Mouse (Mus musculus): ENCODE results near the gene Slain2. TPM values are rescaled to one million over a fixed set of nuclear protein-coding genes. Genes with fewer than 3 reads are reported as not detected.
A peak's percentile ranks its signal among the peaks of the same experiment; 100 is the strongest.
"Not testable (repeated sequence)": the region's sequence is repeated elsewhere in the genome, so short reads cannot be mapped to it uniquely, and the experiment has no call there.

Slain2 gene
- polyA plus RNA-seq, 1 experiment from 2014 or later = 22.8 TPM

- peak within 1 kb of the TSS; percentile 58 for H3K4me2 ChIP-seq (ENCODE audit: low read depth, low read length, severe bottlenecking)
- ATAC-seq (replicated peaks; ENCODE audit: low FRiP score) (peak; percentile 89), DNase-seq (ENCODE audit: low spot score) (peak; percentile 75)
- peak within 1 kb of the TSS; percentile 28 for H3K4me3 ChIP-seq (ENCODE audit: low read depth, low read length)
- no peak within 1 kb of the TSS for H3K27ac ChIP-seq (ENCODE audit: low read depth, low read length)
- H3K9ac ChIP-seq (ENCODE audit: low read length) = peak within 1 kb of the TSS; percentile 24
- no peaks in the 10 kb centered on the region for H3K4me1 ChIP-seq (replicated peaks; ENCODE audit: control insufficient read depth, insufficient read depth, low read length)
- H3K9me3 ChIP-seq (ENCODE audit: control insufficient read depth, low read length) = no peaks in the 10 kb centered on the region
- 10% methylated on average over 61 of the region's 65 CpGs for WGBS
- H3K27me3 ChIP-seq (ENCODE audit: control insufficient read depth, insufficient read depth, low read length) = peaks cover 9% of the 10 kb centered on the region; the same call in 1 of the 2 replicates
- no peaks in the 10 kb centered on the region for H3K36me3 ChIP-seq (ENCODE audit: control insufficient read depth, insufficient read depth, low read length)
These were observed 92.9 kb downstream of the Slain2 start, which contains the start of gene Slc10a4 for GRCm38 (mm10) chr5:73006784-73007581. Gene Slc10a4 (plus strand): TSS chr5:73006883.

DNA sequence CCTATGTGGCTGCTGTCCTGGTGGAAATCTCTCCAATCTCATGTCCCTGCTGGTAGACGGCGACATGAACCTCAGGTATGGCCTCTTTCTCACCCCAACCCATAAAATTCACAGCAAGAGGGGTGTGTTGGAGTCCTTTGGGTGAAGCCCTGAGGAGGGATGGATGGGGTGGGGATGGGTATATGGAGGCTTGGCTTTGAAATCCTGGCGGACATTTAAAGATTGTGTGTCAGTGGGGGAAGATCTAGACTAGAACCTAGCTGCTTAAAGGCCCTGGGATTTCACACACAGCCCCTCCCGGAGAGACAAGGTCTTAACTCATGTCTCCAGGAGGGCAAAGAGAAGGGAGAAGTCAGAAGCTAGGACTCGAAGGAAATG, 93.5 kb downstream of the Slain2 start:
- peak overlapping the region; percentile 58; the same call in 1 of the 2 replicates for H3K4me2 ChIP-seq (ENCODE audit: low read depth, low read length, severe bottlenecking)
- H3K9me3 ChIP-seq (ENCODE audit: control insufficient read depth, low read length) = no peaks in the 10 kb centered on the region
- 47% methylated on average over 5 of the region's 5 CpGs for WGBS
- no peak for ATAC-seq (replicated peaks; ENCODE audit: low FRiP score)
- no peak for DNase-seq (ENCODE audit: low spot score)
- H3K27me3 ChIP-seq (ENCODE audit: control insufficient read depth, insufficient read depth, low read length) = peaks cover 9% of the 10 kb centered on the region; the same call in 1 of the 2 replicates
- no peak overlapping the region for H3K27ac ChIP-seq (ENCODE audit: low read depth, low read length)
- H3K9ac ChIP-seq (ENCODE audit: low read length) = 0 out of 2 replicates have a peak overlapping the region, but pooled peaks have one; percentile 24
- H3K36me3 ChIP-seq (ENCODE audit: control insufficient read depth, insufficient read depth, low read length) = no peaks in the 10 kb centered on the region
- H3K4me3 ChIP-seq (ENCODE audit: low read depth, low read length) = peak overlapping the region; percentile 28
- no peaks in the 10 kb centered on the region for H3K4me1 ChIP-seq (replicated peaks; ENCODE audit: control insufficient read depth, insufficient read depth, low read length)

DNA sequence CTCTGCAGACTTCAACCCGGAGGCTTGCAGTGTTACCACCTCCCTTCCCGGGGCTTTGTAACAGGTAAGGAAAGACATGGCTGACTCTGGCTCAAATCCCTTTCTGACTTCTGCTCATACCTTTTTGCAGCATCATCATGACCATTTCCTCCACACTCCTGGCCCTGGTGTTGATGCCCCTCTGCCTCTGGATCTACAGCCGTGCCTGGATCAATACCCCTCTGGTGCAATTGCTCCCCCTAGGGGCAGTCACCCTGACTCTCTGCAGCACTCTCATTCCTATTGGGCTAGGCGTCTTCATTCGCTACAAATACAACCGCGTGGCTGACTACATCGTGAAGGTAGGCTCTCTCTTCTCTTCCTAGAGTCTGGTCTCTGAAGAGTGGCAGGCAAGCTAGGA, 94.1 kb downstream of the Slain2 start:
- H3K36me3 ChIP-seq (ENCODE audit: control insufficient read depth, insufficient read depth, low read length); H3K4me2 ChIP-seq (ENCODE audit: low read depth, low read length, severe bottlenecking); DNase-seq (ENCODE audit: low spot score); H3K9ac ChIP-seq (ENCODE audit: low read length); H3K4me1 ChIP-seq (replicated peaks; ENCODE audit: control insufficient read depth, insufficient read depth, low read length); H3K4me3 ChIP-seq (ENCODE audit: low read depth, low read length); ATAC-seq (replicated peaks; ENCODE audit: low FRiP score); H3K27ac ChIP-seq (ENCODE audit: low read depth, low read length); H3K9me3 ChIP-seq (ENCODE audit: control insufficient read depth, low read length); H3K27me3 ChIP-seq (ENCODE audit: control insufficient read depth, insufficient read depth, low read length): not testable (repeated sequence)
- WGBS = 34% methylated on average over 8 of the region's 8 CpGs

GRCm38 (mm10) chr5:73011806-73012205, 97.7 kb downstream of the Slain2 start:
- H3K36me3 ChIP-seq (ENCODE audit: control insufficient read depth, insufficient read depth, low read length); H3K9ac ChIP-seq (ENCODE audit: low read length); H3K4me3 ChIP-seq (ENCODE audit: low read depth, low read length); H3K27ac ChIP-seq (ENCODE audit: low read depth, low read length); DNase-seq (ENCODE audit: low spot score); H3K4me2 ChIP-seq (ENCODE audit: low read depth, low read length, severe bottlenecking); H3K9me3 ChIP-seq (ENCODE audit: control insufficient read depth, low read length); H3K4me1 ChIP-seq (replicated peaks; ENCODE audit: control insufficient read depth, insufficient read depth, low read length); ATAC-seq (replicated peaks; ENCODE audit: low FRiP score): not testable (repeated sequence)
- WGBS = 91% methylated on average over 13 of the region's 16 CpGs
- peaks cover 12% of the 10 kb centered on the region for H3K27me3 ChIP-seq (ENCODE audit: control insufficient read depth, insufficient read depth, low read length)

DNA sequence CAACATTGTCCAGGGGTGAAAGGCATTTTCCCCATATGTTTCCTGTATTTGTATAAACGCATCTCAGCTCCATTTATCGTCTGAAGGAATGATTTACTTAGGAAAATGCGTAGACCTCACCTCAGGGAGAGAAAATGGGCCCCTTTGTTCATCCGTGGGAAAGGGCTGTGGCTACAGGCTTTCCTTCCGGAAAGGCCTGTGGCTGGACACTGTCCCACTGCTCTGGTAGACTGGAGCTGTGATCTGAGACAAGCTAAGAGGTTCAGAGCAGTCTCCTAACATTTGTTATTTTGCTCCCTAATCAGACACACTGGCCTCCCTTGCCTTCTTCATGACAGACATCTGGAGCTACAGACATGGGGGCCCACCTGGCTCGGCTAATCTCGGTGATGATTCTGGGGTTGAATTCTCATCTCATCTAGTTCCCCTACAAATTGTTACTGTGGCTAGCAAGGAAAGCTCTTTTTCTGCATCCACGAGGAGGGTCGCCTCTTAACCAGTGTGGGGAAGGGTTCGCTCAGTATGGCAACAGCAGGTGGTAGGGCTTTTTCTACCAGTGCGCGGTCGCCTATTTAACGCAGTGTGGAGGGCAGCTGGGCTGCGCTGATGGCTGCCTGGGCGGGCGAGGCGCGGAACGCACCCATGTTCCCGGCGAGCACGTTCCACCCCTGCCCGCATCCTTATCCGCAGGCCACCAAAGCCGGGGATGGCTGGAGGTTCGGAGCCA, 98.9 kb downstream of the Slain2 start:
- Histone ChIP-seq H3K4me2 (ENCODE audit: low read depth, low read length, severe bottlenecking) (peak overlapping the region; percentile 61; the same call in 1 of the 2 replicates), H3K4me3 (ENCODE audit: low read depth, low read length) (peak overlapping the region; percentile 30; the same call in 1 of the 2 replicates)
- not testable (repeated sequence) for H3K9ac ChIP-seq (ENCODE audit: low read length); H3K36me3 ChIP-seq (ENCODE audit: control insufficient read depth, insufficient read depth, low read length); H3K27ac ChIP-seq (ENCODE audit: low read depth, low read length); H3K27me3 ChIP-seq (ENCODE audit: control insufficient read depth, insufficient read depth, low read length); H3K9me3 ChIP-seq (ENCODE audit: control insufficient read depth, low read length); H3K4me1 ChIP-seq (replicated peaks; ENCODE audit: control insufficient read depth, insufficient read depth, low read length)
- ATAC-seq (replicated peaks; ENCODE audit: low FRiP score) (peak; percentile 68), DNase-seq (ENCODE audit: low spot score) (peak; percentile 59)
- 25% methylated on average over 23 of the region's 27 CpGs for WGBS

- H3K4me1 ChIP-seq (replicated peaks; ENCODE audit: control insufficient read depth, insufficient read depth, low read length); H3K36me3 ChIP-seq (ENCODE audit: control insufficient read depth, insufficient read depth, low read length); H3K9me3 ChIP-seq (ENCODE audit: control insufficient read depth, low read length); H3K27me3 ChIP-seq (ENCODE audit: control insufficient read depth, insufficient read depth, low read length); H3K27ac ChIP-seq (ENCODE audit: low read depth, low read length): not testable (repeated sequence)
- DNase-seq (ENCODE audit: low spot score) (peak; percentile 63), ATAC-seq (replicated peaks; ENCODE audit: low FRiP score) (peak; percentile 75)
- Histone ChIP-seq H3K4me2 (ENCODE audit: low read depth, low read length, severe bottlenecking) (peak overlapping the region; percentile 61), H3K9ac (ENCODE audit: low read length) (peak overlapping the region; percentile 5; the same call in 1 of the 2 replicates), H3K4me3 (ENCODE audit: low read depth, low read length) (peak overlapping the region; percentile 30)
- WGBS = 3% methylated on average over 45 of the region's 65 CpGs
These were observed 99.6 kb downstream of the Slain2 start for GRCm38 (mm10) chr5:73013611-73014287.

DNA sequence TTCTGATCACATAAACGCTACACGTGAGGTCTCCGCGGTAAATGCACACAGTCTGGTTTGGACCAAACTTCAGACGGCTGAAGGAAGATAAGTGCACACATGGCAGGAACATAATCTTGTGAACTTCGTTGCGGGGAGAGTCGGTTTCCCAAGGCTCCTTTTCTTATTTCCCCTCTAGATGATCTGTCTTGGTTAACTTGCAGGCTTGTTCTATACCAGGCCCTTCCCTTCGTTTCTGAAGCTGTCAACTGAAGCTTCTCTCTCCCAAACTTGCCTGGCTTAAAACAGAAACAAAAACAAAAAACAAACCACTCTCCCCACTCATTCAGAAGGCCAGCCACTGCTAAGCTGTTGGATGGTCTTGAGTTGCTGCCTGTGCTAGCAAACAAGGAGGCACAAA, 100.6 kb downstream of the Slain2 start:
- no peak for ATAC-seq (replicated peaks; ENCODE audit: low FRiP score)
- H3K36me3 ChIP-seq (ENCODE audit: control insufficient read depth, insufficient read depth, low read length) = no peaks in the 10 kb centered on the region

GRCm38 (mm10) chr5:73023801-73024200, 109.7 kb downstream of the Slain2 start:
- Histone ChIP-seq H3K4me1 (replicated peaks; ENCODE audit: control insufficient read depth, insufficient read depth, low read length) (no peaks in the 10 kb centered on the region), H3K9me3 (ENCODE audit: control insufficient read depth, low read length) (no peaks in the 10 kb centered on the region), H3K36me3 (ENCODE audit: control insufficient read depth, insufficient read depth, low read length) (no peaks in the 10 kb centered on the region), H3K4me2 (ENCODE audit: low read depth, low read length, severe bottlenecking) (no peak overlapping the region), H3K27ac (ENCODE audit: low read depth, low read length) (no peak overlapping the region), H3K9ac (ENCODE audit: low read length) (no peak overlapping the region), H3K4me3 (ENCODE audit: low read depth, low read length) (no peak overlapping the region), H3K27me3 (ENCODE audit: control insufficient read depth, insufficient read depth, low read length) (no peaks in the 10 kb centered on the region)
- DNase-seq (ENCODE audit: low spot score) (no peak), ATAC-seq (replicated peaks; ENCODE audit: low FRiP score) (no peak)
- 95% methylated on average over 13 of the region's 13 CpGs for WGBS

More for the DNA sequence above, 100.6 kb downstream of the Slain2 start:
- Histone ChIP-seq H3K4me1 (replicated peaks; ENCODE audit: control insufficient read depth, insufficient read depth, low read length) (no peaks in the 10 kb centered on the region; the same call in 1 of the 2 replicates), H3K9me3 (ENCODE audit: control insufficient read depth, low read length) (no peaks in the 10 kb centered on the region), H3K27ac (ENCODE audit: low read depth, low read length) (no peak overlapping the region), H3K9ac (ENCODE audit: low read length) (no peak overlapping the region), H3K4me2 (ENCODE audit: low read depth, low read length, severe bottlenecking) (no peak overlapping the region), H3K27me3 (ENCODE audit: control insufficient read depth, insufficient read depth, low read length) (peaks cover 5% of the 10 kb centered on the region), H3K4me3 (ENCODE audit: low read depth, low read length) (no peak overlapping the region)
- DNase-seq (ENCODE audit: low spot score) = no peak
- WGBS = 57% methylated on average over 9 of the region's 9 CpGs

Data from forebrain, embryonic 11.5 days (tissue).